Mouse (Mus musculus): ENCODE results near the gene Gfral. TPM values are rescaled to one million over a fixed set of nuclear protein-coding genes. Genes with fewer than 3 reads are reported as not detected.
A peak's percentile ranks its signal among the peaks of the same experiment; 100 is the strongest.
"Not testable (repeated sequence)": the region's sequence is repeated elsewhere in the genome, so short reads cannot be mapped to it uniquely, and the experiment has no call there.

Gene Gfral
- polyA plus RNA-seq, 1 experiment from 2014 or later, result not detected

- Histone ChIP-seq H3K27me3 (replicated peaks; ENCODE audit: control insufficient read depth, insufficient read depth, low read length) (no peaks in the 10 kb centered on the region), H3K36me3 (ENCODE audit: control insufficient read depth, insufficient read depth, low read length) (no peaks in the 10 kb centered on the region)
- 60% methylated on average over 3 of the region's 3 CpGs for WGBS
These were observed 67.9 kb downstream of the Gfral start for GRCm38 (mm10) chr9:76145593-76145992.

GRCm38 (mm10) chr9:76138378-76139109, 74.9 kb downstream of the Gfral start:
- H3K27ac ChIP-seq (ENCODE audit: low read depth, low read length), result no peak overlapping the region
- H3K36me3 ChIP-seq (ENCODE audit: control insufficient read depth, insufficient read depth, low read length), result no peaks in the 10 kb centered on the region
- H3K4me2 ChIP-seq, result no peak overlapping the region
- H3K9me3 ChIP-seq (ENCODE audit: control insufficient read depth, low read length), result no peaks in the 10 kb centered on the region
- H3K4me1 ChIP-seq (replicated peaks; ENCODE audit: control insufficient read depth, insufficient read depth, low read length), result no peaks in the 10 kb centered on the region
- H3K4me3 ChIP-seq (ENCODE audit: low read depth, low read length), result no peak overlapping the region
- no peak for DNase-seq (ENCODE audit: low spot score)
- no peak overlapping the region for H3K9ac ChIP-seq (ENCODE audit: low read depth, low read length)
- H3K27me3 ChIP-seq (replicated peaks; ENCODE audit: control insufficient read depth, insufficient read depth, low read length), result no peaks in the 10 kb centered on the region
- ATAC-seq (replicated peaks; ENCODE audit: low FRiP score), result no peak
- WGBS, result 76% methylated on average over 3 of the region's 3 CpGs

More at GRCm38 (mm10) chr9:76145593-76145992, 67.9 kb downstream of the Gfral start:
- H3K9me3 ChIP-seq (ENCODE audit: control insufficient read depth, low read length), result no peaks in the 10 kb centered on the region
- no peak overlapping the region for H3K4me3 ChIP-seq (ENCODE audit: low read depth, low read length)
- ATAC-seq (replicated peaks; ENCODE audit: low FRiP score) (no peak), DNase-seq (ENCODE audit: low spot score) (no peak)
- H3K4me2 ChIP-seq, result no peak overlapping the region
- no peak overlapping the region for H3K9ac ChIP-seq (ENCODE audit: low read depth, low read length)
- H3K4me1 ChIP-seq (replicated peaks; ENCODE audit: control insufficient read depth, insufficient read depth, low read length), result no peaks in the 10 kb centered on the region
- H3K27ac ChIP-seq (ENCODE audit: low read depth, low read length), result no peak overlapping the region

GRCm38 (mm10) chr9:76134042-76134441, 79.4 kb downstream of the Gfral start:
- H3K36me3 ChIP-seq (ENCODE audit: control insufficient read depth, insufficient read depth, low read length), result no peaks in the 10 kb centered on the region
- no peak overlapping the region for H3K4me3 ChIP-seq (ENCODE audit: low read depth, low read length)
- H3K9ac ChIP-seq (ENCODE audit: low read depth, low read length), result no peak overlapping the region
- ATAC-seq (replicated peaks; ENCODE audit: low FRiP score) (no peak), DNase-seq (ENCODE audit: low spot score) (no peak)
- no peak overlapping the region for H3K27ac ChIP-seq (ENCODE audit: low read depth, low read length)
- no peaks in the 10 kb centered on the region for H3K4me1 ChIP-seq (replicated peaks; ENCODE audit: control insufficient read depth, insufficient read depth, low read length)
- H3K9me3 ChIP-seq (ENCODE audit: control insufficient read depth, low read length), result no peaks in the 10 kb centered on the region
- H3K4me2 ChIP-seq, result no peak overlapping the region
- 81% methylated on average over 6 of the region's 6 CpGs for WGBS
- no peaks in the 10 kb centered on the region for H3K27me3 ChIP-seq (replicated peaks; ENCODE audit: control insufficient read depth, insufficient read depth, low read length)

- 60% methylated on average over 1 of the region's 1 CpGs for WGBS
- no peak for DNase-seq (ENCODE audit: low spot score)
These were observed 84.1 kb downstream of the Gfral start for GRCm38 (mm10) chr9:76129353-76129752.

GRCm38 (mm10) chr9:76124249-76124648, 89.2 kb downstream of the Gfral start:
- H3K4me1 ChIP-seq (replicated peaks; ENCODE audit: control insufficient read depth, insufficient read depth, low read length), result no peaks in the 10 kb centered on the region
- H3K9me3 ChIP-seq (ENCODE audit: control insufficient read depth, low read length), result no peaks in the 10 kb centered on the region
- H3K27me3 ChIP-seq (replicated peaks; ENCODE audit: control insufficient read depth, insufficient read depth, low read length), result no peaks in the 10 kb centered on the region
- ATAC-seq (replicated peaks; ENCODE audit: low FRiP score), result no peak
- no peak overlapping the region for H3K4me2 ChIP-seq
- no peak overlapping the region for H3K9ac ChIP-seq (ENCODE audit: low read depth, low read length)
- H3K27ac ChIP-seq (ENCODE audit: low read depth, low read length), result no peak overlapping the region
- H3K4me3 ChIP-seq (ENCODE audit: low read depth, low read length), result no peak overlapping the region
- H3K36me3 ChIP-seq (ENCODE audit: control insufficient read depth, insufficient read depth, low read length), result no peaks in the 10 kb centered on the region
- 77% methylated on average over 4 of the region's 4 CpGs for WGBS
- DNase-seq (ENCODE audit: low spot score), result no peak

More at GRCm38 (mm10) chr9:76129353-76129752, 84.1 kb downstream of the Gfral start:
- Histone ChIP-seq H3K4me1 (replicated peaks; ENCODE audit: control insufficient read depth, insufficient read depth, low read length) (no peaks in the 10 kb centered on the region), H3K9me3 (ENCODE audit: control insufficient read depth, low read length) (no peaks in the 10 kb centered on the region), H3K4me2 (no peak overlapping the region), H3K4me3 (ENCODE audit: low read depth, low read length) (no peak overlapping the region), H3K36me3 (ENCODE audit: control insufficient read depth, insufficient read depth, low read length) (no peaks in the 10 kb centered on the region), H3K9ac (ENCODE audit: low read depth, low read length) (no peak overlapping the region), H3K27me3 (replicated peaks; ENCODE audit: control insufficient read depth, insufficient read depth, low read length) (no peaks in the 10 kb centered on the region), H3K27ac (ENCODE audit: low read depth, low read length) (no peak overlapping the region)
- no peak for ATAC-seq (replicated peaks; ENCODE audit: low FRiP score)

- H3K27me3 ChIP-seq (replicated peaks; ENCODE audit: control insufficient read depth, insufficient read depth, low read length); H3K9ac ChIP-seq (ENCODE audit: low read depth, low read length); DNase-seq (ENCODE audit: low spot score); H3K27ac ChIP-seq (ENCODE audit: low read depth, low read length); H3K9me3 ChIP-seq (ENCODE audit: control insufficient read depth, low read length); H3K36me3 ChIP-seq (ENCODE audit: control insufficient read depth, insufficient read depth, low read length); H3K4me2 ChIP-seq; H3K4me1 ChIP-seq (replicated peaks; ENCODE audit: control insufficient read depth, insufficient read depth, low read length); H3K4me3 ChIP-seq (ENCODE audit: low read depth, low read length): not testable (repeated sequence)
- WGBS, result 5% methylated on average over 2 of the region's 2 CpGs
- ATAC-seq (replicated peaks; ENCODE audit: low FRiP score), result peak; percentile 53; the same call in 1 of the 2 replicates
These were observed 90.6 kb downstream of the Gfral start for GRCm38 (mm10) chr9:76122888-76123287.

Other genes starting within 250 kb of the Gfral start
- gene Hmgcll1, start 198.8 kb downstream of the Gfral start, polyA plus RNA-seq (2014; fragmentation: Nextera tagmentation; extraction: Ambion mirVana), result 0.70 and 1.5 TPM in 2 replicates
- gene Hcrtr2, start 110.2 kb upstream of the Gfral start, polyA plus RNA-seq (2014; fragmentation: Nextera tagmentation; extraction: Ambion mirVana), result 0.09 TPM in 1 of 2 replicates, not detected in the other